Mouse (Mus musculus) left cerebral cortex, postnatal 14 days (tissue): ENCODE measurements around the gene Defa20. TPM values are rescaled to one million over a fixed set of nuclear protein-coding genes. Genes with fewer than 3 reads are reported as not detected.
"Not testable (repeated sequence)": the region's sequence is repeated elsewhere in the genome, so short reads cannot be mapped to it uniquely, and the experiment has no call there.

Experiments
- DNase-seq, 2 experiments: peaks; one replicate each; pipeline ENCODE4 v3.0.0; 2021 to 2022; ENCODE audit warnings: low spot score in 2 of 2, mixed read lengths in 1 of 2
- intact Hi-C: fragments of 180-260 bp; cut with DNase I; formaldehyde crosslinking; loops from one replicate; pipeline ENCODE4 v1.15.1; 2025
- long read RNA-seq, 2 experiments: library from polyadenylated mRNA; stranded (forward); transcript quantifications; one replicate each; pipeline ENCODE4 v2.0.0; 2021
- total RNA-seq, 2 experiments: library from RNA; stranded (reverse); gene quantifications; 2 replicates each; pipeline ENCODE4 v1.2.3; 2021

Gene Defa20
- not detected for total RNA-seq
- long read RNA-seq, experiment 1: 0 reads
- long read RNA-seq, experiment 2: 0 reads

DNA sequence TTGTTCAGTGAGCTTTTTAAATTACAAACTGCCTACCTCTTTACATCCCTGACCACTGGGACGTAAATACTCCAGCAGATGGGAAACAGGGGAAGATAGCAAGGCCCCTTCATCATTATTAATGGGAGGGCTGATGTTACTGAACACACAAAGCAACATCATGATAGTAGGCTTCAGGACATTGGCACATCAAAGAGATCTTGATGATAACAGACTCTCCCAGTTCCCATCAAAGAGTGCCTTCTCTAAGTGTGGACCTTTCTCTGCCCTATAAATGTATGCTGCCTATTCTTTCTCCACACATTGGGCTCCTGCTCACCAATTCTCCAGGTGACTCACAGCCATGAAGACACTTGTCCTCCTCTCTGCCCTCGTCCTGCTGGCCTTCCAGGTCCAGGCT lies at the start of gene Defa20:
Defa20 (plus strand) TSS at position 301 of the 400 bp plus-strand sequence.
- intact Hi-C loops, DNase-seq: not testable (repeated sequence)

DNA sequence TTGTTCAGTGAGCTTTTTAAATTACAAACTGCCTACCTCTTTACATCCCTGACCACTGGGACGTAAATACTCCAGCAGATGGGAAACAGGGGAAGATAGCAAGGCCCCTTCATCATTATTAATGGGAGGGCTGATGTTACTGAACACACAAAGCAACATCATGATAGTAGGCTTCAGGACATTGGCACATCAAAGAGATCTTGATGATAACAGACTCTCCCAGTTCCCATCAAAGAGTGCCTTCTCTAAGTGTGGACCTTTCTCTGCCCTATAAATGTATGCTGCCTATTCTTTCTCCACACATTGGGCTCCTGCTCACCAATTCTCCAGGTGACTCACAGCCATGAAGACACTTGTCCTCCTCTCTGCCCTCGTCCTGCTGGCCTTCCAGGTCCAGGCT lies 19.7 kb downstream of the Defa20 start, which contains the start of gene Defa32:
Defa32 (plus strand) TSS at position 301 of the 400 bp plus-strand sequence.
- intact Hi-C loops, DNase-seq: not testable (repeated sequence)

Other genes starting within 250 kb of the Defa20 start
- gene Defa27, start 193.7 kb upstream of the Defa20 start, total RNA-seq: not detected
- not detected for gene Defa29, start 182.2 kb upstream of the Defa20 start, total RNA-seq
- not detected for gene Defa2, start 130.7 kb upstream of the Defa20 start, total RNA-seq
- not detected for gene Defa33, start 117.4 kb upstream of the Defa20 start, total RNA-seq
- gene Defa36, start 81.8 kb upstream of the Defa20 start, total RNA-seq: not detected
- gene Gm7849, start 52.7 kb upstream of the Defa20 start, total RNA-seq: not detected
- not detected for gene Defa32, start 19.8 kb downstream of the Defa20 start, total RNA-seq
- gene Defa37, start 56.1 kb downstream of the Defa20 start, total RNA-seq: not detected
- gene Defa28, start 73.7 kb downstream of the Defa20 start, total RNA-seq: not detected
- not detected for gene Gm7861, start 85.2 kb downstream of the Defa20 start, total RNA-seq
- gene Defa26, start 108.9 kb downstream of the Defa20 start, total RNA-seq: not detected
- not detected for gene Defa17, start 146.5 kb downstream of the Defa20 start, total RNA-seq
- not detected for gene Defa34, start 156.5 kb downstream of the Defa20 start, total RNA-seq
- gene AY761184, start 194.4 kb downstream of the Defa20 start, total RNA-seq: not detected
- not detected for gene Defa24, start 225.2 kb downstream of the Defa20 start, total RNA-seq